Mouse (Mus musculus) v-Abl transformed pro-B cells (cell line): ENCODE results near the gene Rell1.

ENCODE experiments used
- in situ Hi-C, 2 experiments: fragments of 400-800 bp; cut with MboI; formaldehyde crosslinking; loops; one replicate each; pipeline ENCODE4 v1.15.1; 2025; ENCODE audit not compliant: unreplicated experiment in 2 of 2

Rell1 gene

GRCm38 (mm10) chr5:63906149-63907093 is 62.3 kb downstream of the Rell1 start:
- in situ Hi-C loops, result loop anchor here (5.0 to 25.0 kb wide), 5 partner anchors 61 to 956 kb away; partner anchors contain the start of gene Rell1 (in 1 of the 2)

GRCm38 (mm10) chr5:63903329-63903728 is 65.4 kb downstream of the Rell1 start:
- in situ Hi-C loops, result loop anchor here (10.0 to 25.0 kb wide), 2 partner anchors 911 to 959 kb away; no protein-coding TSS in a partner anchor

- in situ Hi-C loops, result loop anchor here in 1 of 2 experiments (25.0 kb wide), 1 partner anchor 985 kb away; no protein-coding TSS in a partner anchor
Observed at GRCm38 (mm10) chr5:63897820-63898110, 70.9 kb downstream of the Rell1 start.

GRCm38 (mm10) chr5:63897001-63897819 is 71.5 kb downstream of the Rell1 start:
- in situ Hi-C loops, result loop anchor here in 1 of 2 experiments (25.0 kb wide), 1 partner anchor 985 kb away; no protein-coding TSS in a partner anchor

GRCm38 (mm10) chr5:63891912-63892311 is 76.8 kb downstream of the Rell1 start:
- in situ Hi-C loops, result loop anchor here in 1 of 2 experiments (25.0 kb wide), 1 partner anchor 980 kb away; no protein-coding TSS in a partner anchor

- in situ Hi-C loops, result loop anchor here in 1 of 2 experiments (25.0 kb wide), 1 partner anchor 979 kb away; no protein-coding TSS in a partner anchor
Observed at GRCm38 (mm10) chr5:63891241-63891640, 77.5 kb downstream of the Rell1 start.

- in situ Hi-C loops, result loop anchor here (5.0 to 25.0 kb wide), 3 partner anchors 75 to 995 kb away; partner anchors contain the start of gene 0610040J01Rik (in 2 of the 2)
Observed at GRCm38 (mm10) chr5:63887111-63887510, 81.6 kb downstream of the Rell1 start.

- in situ Hi-C loops, result loop anchor here (5.0 to 25.0 kb wide), 3 partner anchors 74 to 994 kb away; partner anchors contain the start of gene 0610040J01Rik (in 2 of the 2)
Observed at GRCm38 (mm10) chr5:63886709-63887108, 82.0 kb downstream of the Rell1 start.

- in situ Hi-C loops, result loop anchor here (5.0 to 25.0 kb wide), 3 partner anchors 74 to 994 kb away; partner anchors contain the start of gene 0610040J01Rik (in 2 of the 2)
Observed at GRCm38 (mm10) chr5:63886292-63886691, 82.4 kb downstream of the Rell1 start.

GRCm38 (mm10) chr5:63879026-63879425 is 89.7 kb downstream of the Rell1 start:
- in situ Hi-C loops, result loop anchor here in 1 of 2 experiments (25.0 kb wide), 1 partner anchor 967 kb away; no protein-coding TSS in a partner anchor

- in situ Hi-C loops, result loop anchor here in 1 of 2 experiments (25.0 kb wide), 1 partner anchor 964 kb away; no protein-coding TSS in a partner anchor
Observed at GRCm38 (mm10) chr5:63876081-63876480, 92.6 kb downstream of the Rell1 start.

GRCm38 (mm10) chr5:63874880-63875279 is 93.8 kb downstream of the Rell1 start:
- in situ Hi-C loops, result loop anchor here in 1 of 2 experiments (25.0 kb wide), 1 partner anchor 963 kb away; no protein-coding TSS in a partner anchor

- in situ Hi-C loops, result no loop called here
Observed at GRCm38 (mm10) chr5:63872176-63872932, 96.3 kb downstream of the Rell1 start.

GRCm38 (mm10) chr5:63867421-63867820 is 101.3 kb downstream of the Rell1 start:
- in situ Hi-C loops, result loop anchor here in 1 of 2 experiments (5.0 kb wide), 1 partner anchor 35 kb away; no protein-coding TSS in a partner anchor

- in situ Hi-C loops, result no loop called here
Observed at GRCm38 (mm10) chr5:63858901-63859300, 109.8 kb downstream of the Rell1 start.
